Mouse (Mus musculus): ENCODE data around the gene Nin. TPM values are rescaled to one million over a fixed set of nuclear protein-coding genes. Genes with fewer than 3 reads are reported as not detected.
A peak's percentile ranks its signal among the peaks of the same experiment; 100 is the strongest.

Nin gene
- polyA plus RNA-seq, 1 experiment from 2014 or later, result 2.2 TPM

DNA sequence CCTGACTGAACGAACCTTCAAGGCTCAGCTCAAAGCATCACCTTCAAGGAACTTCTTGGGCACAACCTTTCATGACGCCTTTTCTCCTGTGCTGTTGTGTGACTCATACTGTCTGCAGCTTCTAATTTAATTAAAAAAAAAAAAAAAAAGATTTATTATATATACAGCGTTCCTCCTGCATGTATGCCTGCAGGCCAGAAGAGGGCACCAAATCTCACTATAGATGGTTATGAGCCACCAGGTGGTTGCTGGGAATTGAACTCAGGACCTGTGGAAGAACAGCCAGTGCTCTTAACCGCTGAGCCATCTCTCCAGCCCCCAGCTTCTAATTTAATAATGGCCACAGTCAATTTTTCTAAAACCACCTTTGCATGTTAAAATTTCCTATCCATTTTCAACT lies 29.8 kb downstream of the Nin start:
- 91% methylated on average over 4 of the region's 4 CpGs for WGBS
- H3K9me3 ChIP-seq (ENCODE audit: control insufficient read depth), result no peaks in the 10 kb centered on the region
- no peak overlapping the region for H3K4me3 ChIP-seq (ENCODE audit: low read depth, low read length)
- H3K4me2 ChIP-seq (replicated peaks; ENCODE audit: low read depth), result no peak overlapping the region
- no peaks in the 10 kb centered on the region for H3K4me1 ChIP-seq (replicated peaks; ENCODE audit: control insufficient read depth, insufficient read depth, low read length)
- no peak for ATAC-seq
- peak; percentile 26; the same call in 1 of the 2 replicates for TF ChIP-seq CTCF (IDR thresholded peaks at IDR 0.05; ENCODE audit: low read depth)
- H3K36me3 ChIP-seq (ENCODE audit: control insufficient read depth, insufficient read depth), result no peaks in the 10 kb centered on the region; the same call in 1 of the 2 replicates
- H3K27me3 ChIP-seq (replicated peaks; ENCODE audit: control insufficient read depth, insufficient read depth, low read length), result no peaks in the 10 kb centered on the region
- no peak overlapping the region for H3K9ac ChIP-seq (ENCODE audit: low read depth, low read length)
- no peak overlapping the region for H3K27ac ChIP-seq (ENCODE audit: low read depth, low read length)

- no peak for TF ChIP-seq CTCF (IDR thresholded peaks at IDR 0.05; ENCODE audit: low read depth)
- no peak overlapping the region for H3K27ac ChIP-seq (ENCODE audit: low read depth, low read length)
- 78% methylated on average over 3 of the region's 3 CpGs for WGBS
- ATAC-seq, result no peak
- H3K9me3 ChIP-seq (ENCODE audit: control insufficient read depth), result no peaks in the 10 kb centered on the region
- no peaks in the 10 kb centered on the region for H3K27me3 ChIP-seq (replicated peaks; ENCODE audit: control insufficient read depth, insufficient read depth, low read length)
- no peak overlapping the region for H3K4me2 ChIP-seq (replicated peaks; ENCODE audit: low read depth)
- no peaks in the 10 kb centered on the region; the same call in 1 of the 2 replicates for H3K36me3 ChIP-seq (ENCODE audit: control insufficient read depth, insufficient read depth)
- H3K4me3 ChIP-seq (ENCODE audit: low read depth, low read length), result no peak overlapping the region
- H3K9ac ChIP-seq (ENCODE audit: low read depth, low read length), result no peak overlapping the region
- H3K4me1 ChIP-seq (replicated peaks; ENCODE audit: control insufficient read depth, insufficient read depth, low read length), result no peaks in the 10 kb centered on the region
These were observed 30.5 kb downstream of the Nin start for GRCm38 (mm10) chr12:70082935-70083532.

- ATAC-seq, result no peak
- WGBS, result 86% methylated on average over 9 of the region's 9 CpGs
- Histone ChIP-seq H3K27me3 (replicated peaks; ENCODE audit: control insufficient read depth, insufficient read depth, low read length) (no peaks in the 10 kb centered on the region), H3K9me3 (ENCODE audit: control insufficient read depth) (no peaks in the 10 kb centered on the region), H3K36me3 (ENCODE audit: control insufficient read depth, insufficient read depth) (0 out of 2 replicates have a peak, but pooled peaks cover 4% of the 10 kb centered on the region), H3K9ac (ENCODE audit: low read depth, low read length) (no peak overlapping the region), H3K27ac (ENCODE audit: low read depth, low read length) (no peak overlapping the region), H3K4me2 (replicated peaks; ENCODE audit: low read depth) (no peak overlapping the region), H3K4me1 (replicated peaks; ENCODE audit: control insufficient read depth, insufficient read depth, low read length) (no peaks in the 10 kb centered on the region), H3K4me3 (ENCODE audit: low read depth, low read length) (no peak overlapping the region)
- TF ChIP-seq CTCF (IDR thresholded peaks at IDR 0.05; ENCODE audit: low read depth), result no peak
These were observed 31.0 kb downstream of the Nin start for GRCm38 (mm10) chr12:70082485-70082884.

DNA sequence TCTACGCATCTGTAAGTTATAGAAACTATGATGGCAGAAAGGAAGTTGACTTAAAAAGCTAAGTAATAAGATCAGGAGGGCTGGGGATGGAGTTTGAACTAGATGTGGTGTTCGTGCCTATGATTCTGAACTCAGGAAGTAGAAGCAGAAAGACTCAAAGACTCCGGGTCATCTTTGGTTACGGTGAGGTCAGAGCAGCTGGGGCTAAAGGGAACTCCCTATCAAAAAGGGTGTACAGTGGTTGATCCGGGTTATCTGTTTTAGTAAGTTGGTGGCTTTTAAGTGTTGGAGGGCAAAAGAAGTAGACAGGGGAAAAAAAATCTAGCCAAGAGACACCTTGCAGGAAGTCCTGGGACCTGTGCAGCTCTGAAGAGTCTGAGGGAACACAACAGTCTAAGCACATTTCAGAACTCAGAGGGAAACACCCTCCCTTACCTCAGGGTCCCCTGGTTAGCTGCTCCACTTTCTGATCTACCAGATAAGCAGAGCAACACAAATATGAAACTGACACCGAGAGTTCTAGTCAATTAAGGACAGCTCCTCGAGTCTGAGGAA lies 35.0 kb downstream of the Nin start:
- no peak for TF ChIP-seq CTCF (IDR thresholded peaks at IDR 0.05; ENCODE audit: low read depth)
- Histone ChIP-seq H3K9ac (ENCODE audit: low read depth, low read length) (no peak overlapping the region), H3K36me3 (ENCODE audit: control insufficient read depth, insufficient read depth) (0 out of 2 replicates have a peak, but pooled peaks cover 6% of the 10 kb centered on the region), H3K9me3 (ENCODE audit: control insufficient read depth) (no peaks in the 10 kb centered on the region), H3K4me3 (ENCODE audit: low read depth, low read length) (no peak overlapping the region), H3K27ac (ENCODE audit: low read depth, low read length) (no peak overlapping the region), H3K27me3 (replicated peaks; ENCODE audit: control insufficient read depth, insufficient read depth, low read length) (no peaks in the 10 kb centered on the region), H3K4me2 (replicated peaks; ENCODE audit: low read depth) (no peak overlapping the region), H3K4me1 (replicated peaks; ENCODE audit: control insufficient read depth, insufficient read depth, low read length) (no peaks in the 10 kb centered on the region)
- 78% methylated on average over 7 of the region's 7 CpGs for WGBS
- no peak for ATAC-seq

- Histone ChIP-seq H3K27me3 (replicated peaks; ENCODE audit: control insufficient read depth, insufficient read depth, low read length) (no peaks in the 10 kb centered on the region), H3K4me1 (replicated peaks; ENCODE audit: control insufficient read depth, insufficient read depth, low read length) (no peaks in the 10 kb centered on the region), H3K27ac (ENCODE audit: low read depth, low read length) (no peak overlapping the region), H3K4me2 (replicated peaks; ENCODE audit: low read depth) (no peak overlapping the region), H3K36me3 (ENCODE audit: control insufficient read depth, insufficient read depth) (0 out of 2 replicates have a peak, but pooled peaks cover 6% of the 10 kb centered on the region), H3K9me3 (ENCODE audit: control insufficient read depth) (no peaks in the 10 kb centered on the region), H3K4me3 (ENCODE audit: low read depth, low read length) (no peak overlapping the region), H3K9ac (ENCODE audit: low read depth, low read length) (no peak overlapping the region)
- WGBS, result 92% methylated on average over 11 of the region's 11 CpGs
- ATAC-seq, result no peak
- no peak for TF ChIP-seq CTCF (IDR thresholded peaks at IDR 0.05; ENCODE audit: low read depth)
These were observed 37.0 kb downstream of the Nin start for GRCm38 (mm10) chr12:70076493-70076892.

DNA sequence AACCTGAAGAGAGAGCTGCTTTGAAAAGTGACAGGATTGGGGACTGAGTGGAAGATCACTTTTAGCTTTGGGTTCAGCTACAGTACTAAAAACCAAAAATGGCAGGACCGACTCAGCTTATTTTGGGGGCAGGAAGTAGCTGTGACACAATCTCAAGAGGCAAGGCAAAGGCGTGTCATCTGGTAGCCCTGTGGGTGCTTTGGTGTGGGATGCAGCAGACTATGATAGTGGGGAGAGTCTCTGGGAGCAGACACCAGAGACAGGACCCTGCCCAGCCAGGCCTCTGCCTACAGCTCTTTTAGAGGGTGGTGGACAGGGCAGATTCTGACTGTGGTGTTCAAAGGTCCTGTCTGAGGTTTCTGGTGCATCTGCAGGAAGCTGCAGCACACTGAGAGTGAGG lies 38.5 kb downstream of the Nin start:
- Histone ChIP-seq H3K36me3 (ENCODE audit: control insufficient read depth, insufficient read depth) (0 out of 2 replicates have a peak, but pooled peaks cover 6% of the 10 kb centered on the region), H3K4me2 (replicated peaks; ENCODE audit: low read depth) (no peak overlapping the region), H3K9me3 (ENCODE audit: control insufficient read depth) (no peaks in the 10 kb centered on the region), H3K27me3 (replicated peaks; ENCODE audit: control insufficient read depth, insufficient read depth, low read length) (no peaks in the 10 kb centered on the region), H3K27ac (ENCODE audit: low read depth, low read length) (no peak overlapping the region), H3K4me1 (replicated peaks; ENCODE audit: control insufficient read depth, insufficient read depth, low read length) (no peaks in the 10 kb centered on the region), H3K4me3 (ENCODE audit: low read depth, low read length) (no peak overlapping the region), H3K9ac (ENCODE audit: low read depth, low read length) (no peak overlapping the region)
- ATAC-seq, result no peak
- 82% methylated on average over 2 of the region's 2 CpGs for WGBS
- no peak for TF ChIP-seq CTCF (IDR thresholded peaks at IDR 0.05; ENCODE audit: low read depth)

Data from intestine, postnatal 0 days (tissue).